Mouse (Mus musculus) kidney, postnatal 10 days (tissue): ENCODE data around the gene Hoxd11.

ENCODE experiments used
- DNase-seq: peaks from one replicate; pipeline ENCODE4 v3.0.0; 2021; ENCODE audit warnings: mixed read lengths

Gene Hoxd11

GRCm38 (mm10) chr2:74678891-74679595 lies at the start of gene Hoxd11:
Hoxd11 (plus strand) TSS chr2:74679557.
- DNase-seq, result peak; percentile 43

- DNase-seq, result no peak
Measured at GRCm38 (mm10) chr2:74635412-74635811, 43.9 kb upstream of the Hoxd11 start.

- no peak for DNase-seq
Measured at GRCm38 (mm10) chr2:74642431-74642830, 36.9 kb upstream of the Hoxd11 start.

- DNase-seq, result no peak
Measured at GRCm38 (mm10) chr2:74645631-74646030, 33.7 kb upstream of the Hoxd11 start.

GRCm38 (mm10) chr2:74647082-74647864 lies 32.1 kb upstream of the Hoxd11 start:
- DNase-seq, result peak; percentile 16

GRCm38 (mm10) chr2:74652996-74653340 lies 26.4 kb upstream of the Hoxd11 start:
- DNase-seq, result no peak

GRCm38 (mm10) chr2:74653781-74654535 lies 25.4 kb upstream of the Hoxd11 start:
- no peak for DNase-seq

- no peak for DNase-seq
Measured at GRCm38 (mm10) chr2:74654743-74655419, 24.5 kb upstream of the Hoxd11 start.

- peak; percentile 79 for DNase-seq
Measured at GRCm38 (mm10) chr2:74655420-74655781, 24.0 kb upstream of the Hoxd11 start.

- peak; percentile 32 for DNase-seq
Measured at GRCm38 (mm10) chr2:74655821-74656631, 23.3 kb upstream of the Hoxd11 start.

GRCm38 (mm10) chr2:74656632-74657021 lies 22.7 kb upstream of the Hoxd11 start:
- DNase-seq, result no peak

GRCm38 (mm10) chr2:74657251-74658023 lies 21.9 kb upstream of the Hoxd11 start:
- peak; percentile 34 for DNase-seq

- no peak for DNase-seq
Measured at GRCm38 (mm10) chr2:74658024-74658666, 21.2 kb upstream of the Hoxd11 start.

GRCm38 (mm10) chr2:74658667-74659371 lies 20.5 kb upstream of the Hoxd11 start:
- peak; percentile 33 for DNase-seq

GRCm38 (mm10) chr2:74659507-74660005 lies 19.8 kb upstream of the Hoxd11 start, which contains the start of gene Evx2:
Evx2 (minus strand) TSS chr2:74659557.
- DNase-seq, result no peak

- DNase-seq, result peak; percentile 13
Measured at GRCm38 (mm10) chr2:74660421-74661375, 18.7 kb upstream of the Hoxd11 start.

GRCm38 (mm10) chr2:74661685-74662084 lies 17.7 kb upstream of the Hoxd11 start:
- peak; percentile 79 for DNase-seq

- peak; percentile 79 for DNase-seq
Measured at GRCm38 (mm10) chr2:74663291-74663925, 15.9 kb upstream of the Hoxd11 start.
